In genomic region chr8:12259890-12260289, GRCm38 (mm10) we compare ENCODE assay signal across 30 mouse cellular contexts. TPM values are rescaled to one million over a fixed set of nuclear protein-coding genes. Genes with fewer than 3 reads are reported as not detected.
A peak's percentile ranks its signal among the peaks of the same experiment; 100 is the strongest.
DNase-seq lines count a peak whose midpoint lies in the region; ATAC-seq lines count a peak whose summit lies in the region.
"Had no signal": no experiment of that assay in that cellular context is flagged by ENCODE, and none has a peak within 500 bp of the region (broad histone marks: within the 10 kb centered on the region; RNA-seq: fewer than 3 reads in every experiment).

No protein-coding gene starts in this region.

- H3K4me2 ChIP-seq in hindbrain, embryonic 13.5 days: no peak overlapping the region
- H3K4me2 ChIP-seq in heart, embryonic 15.5 days: no peak overlapping the region
- no peak overlapping the region for H3K4me2 ChIP-seq in liver, embryonic 12.5 days
- H3K4me2 ChIP-seq: forebrain, embryonic 13.5 days; hindbrain, embryonic 14.5 days; limb, embryonic 12.5 days; liver, embryonic 13.5 days; lung, embryonic 15.5 days; midbrain, embryonic 15.5 days had no signal

- ATAC-seq in hindbrain, embryonic 13.5 days (ENCODE audit: low FRiP score): no peak
- peak; percentile 82 for ATAC-seq in heart, embryonic 15.5 days (replicated peaks; ENCODE audit: insufficient number of reproducible peaks, insufficient read depth, low FRiP score, low read depth)
- ATAC-seq in liver, embryonic 12.5 days: no peak
- no peak for ATAC-seq in monocyte, adult 5-6 weeks (replicated peaks; ENCODE audit: insufficient number of reproducible peaks, low FRiP score, low TSS enrichment, poor library complexity, severe bottlenecking)
- ATAC-seq: midbrain, embryonic 15.5 days had no signal

- H3K9me3 ChIP-seq in hindbrain, embryonic 10.5 days: no peaks in the 10 kb centered on the region
- H3K9me3 ChIP-seq in hindbrain, embryonic 13.5 days: no peaks in the 10 kb centered on the region
- H3K9me3 ChIP-seq in heart, embryonic 15.5 days (replicated peaks): no peaks in the 10 kb centered on the region
- H3K9me3 ChIP-seq in liver, embryonic 12.5 days (replicated peaks): no peaks in the 10 kb centered on the region
- H3K9me3 ChIP-seq: forebrain, embryonic 13.5 days; limb, embryonic 12.5 days; liver, embryonic 13.5 days; lung, embryonic 15.5 days; megakaryocyte, embryonic 14.5 days; midbrain, embryonic 15.5 days had no signal

- DNase-seq in hindbrain, embryonic 10.5 days (ENCODE audit: low spot score): no peak
- DNase-seq in lung, postnatal 10 days: peak; percentile 19
- no peak for DNase-seq in lung, adult 18-20 months
- DNase-seq in heart, postnatal 4 days: peak; percentile 81
- DNase-seq: adrenal gland, adult 8-10 months; cerebellum, adult 11-12 months; gastrocnemius, postnatal 36 days; kidney, adult 2 months; kidney, postnatal 14 days; liver, embryonic 13.5 days; thymus, postnatal 14 days had no signal

- H3K4me3 ChIP-seq in hindbrain, embryonic 10.5 days: no peak overlapping the region
- H3K4me3 ChIP-seq in hindbrain, embryonic 13.5 days: no peak overlapping the region
- H3K4me3 ChIP-seq in heart, embryonic 15.5 days: no peak overlapping the region
- H3K4me3 ChIP-seq in liver, embryonic 12.5 days: no peak overlapping the region
- H3K4me3 ChIP-seq: forebrain, embryonic 13.5 days; limb, embryonic 12.5 days; liver, embryonic 13.5 days; lung, embryonic 15.5 days; megakaryocyte, embryonic 14.5 days; midbrain, embryonic 15.5 days had no signal

- H3K36me3 ChIP-seq in hindbrain, embryonic 10.5 days: no peaks in the 10 kb centered on the region
- H3K36me3 ChIP-seq in hindbrain, embryonic 13.5 days: no peaks in the 10 kb centered on the region
- no peaks in the 10 kb centered on the region for H3K36me3 ChIP-seq in heart, embryonic 15.5 days
- H3K36me3 ChIP-seq in liver, embryonic 12.5 days: no peaks in the 10 kb centered on the region
- H3K36me3 ChIP-seq: limb, embryonic 12.5 days; liver, embryonic 13.5 days; lung, embryonic 15.5 days; midbrain, embryonic 15.5 days had no signal

- H3K27me3 ChIP-seq in hindbrain, embryonic 10.5 days (ENCODE audit: insufficient read depth, poor library complexity, severe bottlenecking): peaks cover 45% of the 10 kb centered on the region
- H3K27me3 ChIP-seq in hindbrain, embryonic 13.5 days: peaks cover 76% of the 10 kb centered on the region
- H3K27me3 ChIP-seq in heart, embryonic 15.5 days: no peaks in the 10 kb centered on the region
- no peaks in the 10 kb centered on the region for H3K27me3 ChIP-seq in liver, embryonic 12.5 days (replicated peaks)
- H3K27me3 ChIP-seq: liver, embryonic 13.5 days; lung, embryonic 15.5 days; midbrain, embryonic 15.5 days had no signal

- H3K9ac ChIP-seq in hindbrain, embryonic 13.5 days: no peak overlapping the region
- no peak overlapping the region for H3K9ac ChIP-seq in heart, embryonic 15.5 days
- no peak overlapping the region for H3K9ac ChIP-seq in liver, embryonic 12.5 days
- H3K9ac ChIP-seq: forebrain, embryonic 13.5 days; hindbrain, embryonic 14.5 days; limb, embryonic 12.5 days; liver, embryonic 13.5 days; lung, embryonic 15.5 days; midbrain, embryonic 15.5 days had no signal

- H3K4me1 ChIP-seq in hindbrain, embryonic 10.5 days (replicated peaks): peaks cover 17% of the 10 kb centered on the region
- peaks cover 8% of the 10 kb centered on the region; the same call in 1 of the 2 replicates for H3K4me1 ChIP-seq in hindbrain, embryonic 13.5 days (replicated peaks)
- peaks cover 9% of the 10 kb centered on the region for H3K4me1 ChIP-seq in heart, embryonic 15.5 days (replicated peaks)
- no peaks in the 10 kb centered on the region for H3K4me1 ChIP-seq in liver, embryonic 12.5 days
- H3K4me1 ChIP-seq: limb, embryonic 12.5 days; liver, embryonic 13.5 days; lung, embryonic 15.5 days; megakaryocyte, embryonic 14.5 days; midbrain, embryonic 15.5 days had no signal

- 0 out of 2 replicates have a peak overlapping the region, but pooled peaks have one; percentile 18 for H3K27ac ChIP-seq in hindbrain, embryonic 10.5 days
- H3K27ac ChIP-seq in hindbrain, embryonic 13.5 days: no peak overlapping the region
- H3K27ac ChIP-seq in heart, embryonic 15.5 days: 0 out of 2 replicates have a peak overlapping the region, but pooled peaks have one; percentile 32
- no peak overlapping the region for H3K27ac ChIP-seq in liver, embryonic 12.5 days
- H3K27ac ChIP-seq: forebrain, embryonic 13.5 days; hindbrain, embryonic 14.5 days; limb, embryonic 12.5 days; liver, embryonic 13.5 days; lung, embryonic 15.5 days; midbrain, embryonic 15.5 days had no signal

- 85% methylated on average over 2 of the region's 2 CpGs for WGBS in hindbrain, embryonic 10.5 days
- WGBS in hindbrain, embryonic 13.5 days: 90% methylated on average over 2 of the region's 2 CpGs
- WGBS in heart, embryonic 15.5 days: 44% methylated on average over 2 of the region's 2 CpGs
- 53% methylated on average over 2 of the region's 2 CpGs for WGBS in liver, embryonic 12.5 days (ENCODE audit: insufficient replicate concordance)

RNA-seq across cellular contexts. Expression of gene A230072I06Rik, which starts 18.7 kb away (rescaled TPM):
- polyA plus RNA-seq in hindbrain, embryonic 10.5 days (2016; fragmentation: Nextera tagmentation; extraction: Ambion mirVana): not detected in 2 replicates
- 0.09 TPM in 1 of 2 replicates, not detected in the other for polyA plus RNA-seq in hindbrain, embryonic 13.5 days (2015; fragmentation: Nextera tagmentation; extraction: Ambion mirVana)
- not detected in 2 replicates for polyA plus RNA-seq in heart, embryonic 15.5 days (2015; fragmentation: Nextera tagmentation; extraction: Ambion mirVana)
- total RNA-seq in heart, postnatal 4 days (2021): not detected
- not detected in 2 replicates for polyA plus RNA-seq in liver, embryonic 12.5 days (2016; fragmentation: Nextera tagmentation; extraction: Ambion mirVana)
- total RNA-seq in monocyte, adult 5-6 weeks (2017): 1.5 TPM in 1 of 3 replicates, not detected in the others
- total RNA-seq: adrenal gland, adult 8-10 months; gastrocnemius, adult 18-20 months; gastrocnemius, postnatal 36 days; layer of hippocampus, adult 18-20 months; MEL had no signal
- polyA plus RNA-seq: C2C12; embryonic facial prominence, embryonic 14.5 days; hindbrain, embryonic 14.5 days; intestine, embryonic 14.5 days; kidney, adult 2 months; limb, embryonic 12.5 days; liver, embryonic 13.5 days; lung, embryonic 15.5 days; neural tube, embryonic 14.5 days; spleen, adult 2 months; testis, adult 2 months had no signal

Comparison
In these comparisons a context has a peak if more than half of its experiments do, and no peak if none do; other contexts are left out.
1. DNase-seq: peak in lung, postnatal 10 days (single experiment) and heart, postnatal 4 days (single experiment); none in hindbrain, embryonic 10.5 days (single experiment) and lung, adult 18-20 months (0 of 2).
2. H3K27ac ChIP-seq: peak in hindbrain, embryonic 10.5 days (single experiment) and heart, embryonic 15.5 days (single experiment); none in hindbrain, embryonic 13.5 days (single experiment) and liver, embryonic 12.5 days (single experiment).